Mouse (Mus musculus) megakaryocyte, embryonic 14.5 days (primary cell): ENCODE results near the gene Mpp2.

ENCODE experiments used
- FLI1 ChIP-seq: IDR thresholded peaks from 2 replicates; pipeline ENCODE4 v1.6.1; 2012; ENCODE audit warnings: low read length, inconsistent platforms, mixed read lengths
- GATA1 ChIP-seq: IDR thresholded peaks from 3 replicates; pipeline ENCODE4 v1.6.1; 2012; ENCODE audit warnings: mixed read lengths, low read length, inconsistent platforms, borderline replicate concordance

GRCm38 (mm10) chr11:102072729-102073128 is 15.6 kb downstream of the Mpp2 start:
- TF ChIP-seq GATA1, result no peak
- no peak for TF ChIP-seq FLI1
